Mouse (Mus musculus) urinary bladder, postnatal 36 days (tissue): Measurements from ENCODE around the gene Ptprs.

ENCODE experiments used
- DNase-seq, 2 experiments: peaks; one replicate each; pipeline ENCODE4 v3.0.0; 2022; ENCODE audit warnings: low spot score in 2 of 2, mixed read lengths in 1 of 2

Gene Ptprs

GRCm38 (mm10) chr17:56467456-56467884 lies 8.8 kb downstream of the Ptprs start:
- DNase-seq: peak in 1 of 2 experiments; percentile 24

GRCm38 (mm10) chr17:56466747-56467146 lies 9.5 kb downstream of the Ptprs start:
- DNase-seq: no peak

GRCm38 (mm10) chr17:56464817-56465216 lies 11.5 kb downstream of the Ptprs start:
- peak in 1 of 2 experiments; percentile 33 for DNase-seq

GRCm38 (mm10) chr17:56464345-56464744 lies 11.9 kb downstream of the Ptprs start:
- DNase-seq: no peak

GRCm38 (mm10) chr17:56463500-56463899 lies 12.8 kb downstream of the Ptprs start:
- DNase-seq: no peak

- no peak for DNase-seq
These were observed 13.3 kb downstream of the Ptprs start for GRCm38 (mm10) chr17:56462835-56463455.

GRCm38 (mm10) chr17:56461771-56462743 lies 14.2 kb downstream of the Ptprs start:
- peak; percentile 99 for DNase-seq

GRCm38 (mm10) chr17:56460876-56461275 lies 15.4 kb downstream of the Ptprs start:
- DNase-seq: no peak

GRCm38 (mm10) chr17:56457442-56457841 lies 18.8 kb downstream of the Ptprs start:
- DNase-seq: no peak

GRCm38 (mm10) chr17:56456353-56456752 lies 19.9 kb downstream of the Ptprs start:
- DNase-seq: no peak

GRCm38 (mm10) chr17:56453689-56454088 lies 22.6 kb downstream of the Ptprs start:
- no peak for DNase-seq

GRCm38 (mm10) chr17:56453251-56453650 lies 23.0 kb downstream of the Ptprs start:
- DNase-seq: no peak

- DNase-seq: no peak
These were observed 28.6 kb downstream of the Ptprs start for GRCm38 (mm10) chr17:56447716-56448115.

GRCm38 (mm10) chr17:56445397-56445796 lies 30.9 kb downstream of the Ptprs start:
- no peak for DNase-seq

- no peak for DNase-seq
These were observed 31.5 kb downstream of the Ptprs start for GRCm38 (mm10) chr17:56444771-56445170.

- DNase-seq: no peak
These were observed 32.9 kb downstream of the Ptprs start for GRCm38 (mm10) chr17:56443341-56443795.

GRCm38 (mm10) chr17:56442316-56442715 lies 34.0 kb downstream of the Ptprs start:
- DNase-seq: no peak

- no peak for DNase-seq
These were observed 36.4 kb downstream of the Ptprs start for GRCm38 (mm10) chr17:56439731-56440460.

- no peak for DNase-seq
These were observed 44.7 kb downstream of the Ptprs start for GRCm38 (mm10) chr17:56431582-56431981.

- no peak for DNase-seq
These were observed 48.4 kb downstream of the Ptprs start for GRCm38 (mm10) chr17:56427857-56428256.

- DNase-seq: no peak
These were observed 50.3 kb downstream of the Ptprs start for GRCm38 (mm10) chr17:56425941-56426340.

- peak; percentile 82 to 84 for DNase-seq
These were observed 50.7 kb downstream of the Ptprs start for GRCm38 (mm10) chr17:56425584-56425914.
